Mouse (Mus musculus) stomach, embryonic 15.5 days (tissue): ENCODE data around the gene Cfap58. TPM values are rescaled to one million over a fixed set of nuclear protein-coding genes. Genes with fewer than 3 reads are reported as not detected.

Experiments
- ATAC-seq: fragments of 200-750 bp; cut with Nextera tagmentation; 2 replicates; pipeline ENCODE4 v1.8.0; 2017; ENCODE audit warnings: low read depth, moderate number of reproducible peaks, moderate TSS enrichment; ENCODE audit not compliant: insufficient read depth, low FRiP score
- H3K27ac ChIP-seq: fragments of 300-500 bp; sonication (generic); 2 replicates; pipeline ENCODE4 v1.5.1; 2015; ENCODE audit warnings: mild to moderate bottlenecking, inconsistent platforms
- H3K27me3 ChIP-seq: fragments of 300-500 bp; sonication (generic); replicated peaks from 2 replicates; pipeline ENCODE4 v1.6.1; 2015; ENCODE audit warnings: inconsistent platforms
- H3K36me3 ChIP-seq: fragments of 300-500 bp; sonication (generic); 2 replicates; pipeline ENCODE4 v1.6.1; 2015; ENCODE audit warnings: inconsistent platforms
- H3K4me1 ChIP-seq: fragments of 300-500 bp; sonication (generic); 2 replicates; pipeline ENCODE4 v1.6.1; 2015; ENCODE audit warnings: inconsistent platforms
- H3K4me2 ChIP-seq: fragments of 300-500 bp; sonication (generic); 2 replicates; pipeline ENCODE4 v1.6.1; 2015; ENCODE audit warnings: mild to moderate bottlenecking, inconsistent platforms
- H3K4me3 ChIP-seq: fragments of 300-500 bp; sonication (generic); replicated peaks from 2 replicates; pipeline ENCODE4 v1.5.1; 2015; ENCODE audit warnings: inconsistent platforms
- H3K9ac ChIP-seq: fragments of 300-500 bp; sonication (generic); 2 replicates; pipeline ENCODE4 v1.6.1; 2015; ENCODE audit warnings: inconsistent platforms
- H3K9me3 ChIP-seq: fragments of 300-500 bp; sonication (generic); 2 replicates; pipeline ENCODE4 v1.6.1; 2016; ENCODE audit warnings: inconsistent platforms
- WGBS: fragments of 180-500 bp; shearing (Covaris S2); methylation state at CpG from one replicate; pipeline ENCODE4 v1.1.7; 2015; 5-methylcytosine and 5-hydroxymethylcytosine counted together
- microRNA-seq: library from miRNA; unstranded; fragments of <30 nt; microRNA quantifications from one replicate; pipeline ENCODE4, GENCODE M21; 2016
- polyA plus RNA-seq: library from polyadenylated mRNA; unstranded; fragments of >200 nt; fragmentation: Nextera tagmentation; extraction: Ambion mirVana; gene quantifications from 2 replicates; pipeline ENCODE4 v1.2.1, GENCODE M21; 2015

The Cfap58 gene
- polyA plus RNA-seq, 1 experiment from 2014 or later: not detected

- Histone ChIP-seq H3K4me2 (no peak overlapping the region), H3K27ac (no peak overlapping the region), H3K9me3 (no peaks in the 10 kb centered on the region), H3K4me3 (no peak overlapping the region), H3K9ac (no peak overlapping the region), H3K36me3 (no peaks in the 10 kb centered on the region), H3K4me1 (no peaks in the 10 kb centered on the region), H3K27me3 (no peaks in the 10 kb centered on the region)
- ATAC-seq: no peak
- WGBS: 77% methylated on average over 8 of the region's 8 CpGs
These were observed 87.9 kb downstream of the Cfap58 start for GRCm38 (mm10) chr19:48025366-48025765.

DNA sequence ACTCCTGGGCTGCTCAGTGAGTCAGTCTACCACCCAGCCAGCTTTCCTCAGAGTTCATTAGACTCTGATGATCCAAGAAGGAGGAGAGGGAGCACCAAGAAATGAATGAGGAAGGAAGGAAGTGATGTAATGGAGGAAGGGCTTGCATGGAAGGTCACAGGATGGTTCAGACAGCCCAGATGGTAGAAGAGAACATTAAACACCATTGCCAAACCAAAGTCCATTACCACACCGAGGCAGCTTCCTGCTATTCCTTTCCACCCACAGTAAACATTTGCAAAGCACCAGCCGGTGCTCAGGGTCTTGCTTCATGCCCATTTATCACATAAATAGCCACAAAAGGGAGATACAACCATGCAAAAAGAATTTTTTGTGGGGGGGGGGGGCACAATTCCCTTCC, 89.4 kb downstream of the Cfap58 start:
- Histone ChIP-seq H3K9me3 (no peaks in the 10 kb centered on the region), H3K27ac (no peak overlapping the region), H3K4me1 (no peaks in the 10 kb centered on the region), H3K36me3 (no peaks in the 10 kb centered on the region), H3K27me3 (no peaks in the 10 kb centered on the region), H3K9ac (no peak overlapping the region), H3K4me3 (no peak overlapping the region), H3K4me2 (no peak overlapping the region)
- no peak for ATAC-seq
- 28% methylated on average over 2 of the region's 2 CpGs for WGBS

DNA sequence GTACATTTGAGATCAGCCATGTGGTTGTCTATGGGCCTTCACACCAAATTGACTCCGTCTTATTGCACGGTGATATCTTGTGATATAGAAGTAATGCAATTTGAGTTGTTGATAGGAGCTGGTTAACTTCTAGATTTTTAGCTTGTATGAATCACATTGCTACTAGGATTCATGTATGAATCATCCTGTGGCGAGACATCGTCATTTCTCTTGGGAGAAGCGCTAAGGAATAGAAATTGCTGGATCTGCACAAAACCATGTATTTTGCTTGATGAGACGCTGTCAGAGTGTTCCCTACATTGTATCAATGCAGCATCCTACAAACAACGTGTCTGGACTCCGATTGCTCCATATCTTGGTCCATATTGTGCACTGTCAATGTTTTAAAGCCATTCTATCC, 102.1 kb downstream of the Cfap58 start:
- H3K9me3 ChIP-seq: no peaks in the 10 kb centered on the region
- H3K27ac ChIP-seq: no peak overlapping the region
- H3K9ac ChIP-seq: no peak overlapping the region
- H3K4me1 ChIP-seq: no peaks in the 10 kb centered on the region
- H3K4me2 ChIP-seq: no peak overlapping the region
- H3K36me3 ChIP-seq: no peaks in the 10 kb centered on the region
- H3K4me3 ChIP-seq: no peak overlapping the region
- H3K27me3 ChIP-seq: no peaks in the 10 kb centered on the region
- ATAC-seq: no peak
- WGBS: 88% methylated on average over 8 of the region's 8 CpGs

GRCm38 (mm10) chr19:48047315-48047714, 109.8 kb downstream of the Cfap58 start:
- no peak overlapping the region for H3K27ac ChIP-seq
- H3K9me3 ChIP-seq: no peaks in the 10 kb centered on the region
- H3K4me1 ChIP-seq: no peaks in the 10 kb centered on the region
- no peak overlapping the region for H3K4me2 ChIP-seq
- 86% methylated on average over 7 of the region's 7 CpGs for WGBS
- no peak overlapping the region for H3K9ac ChIP-seq
- H3K4me3 ChIP-seq: no peak overlapping the region
- ATAC-seq: no peak
- no peaks in the 10 kb centered on the region for H3K27me3 ChIP-seq
- no peaks in the 10 kb centered on the region for H3K36me3 ChIP-seq

- Histone ChIP-seq H3K27ac (no peak overlapping the region), H3K36me3 (no peaks in the 10 kb centered on the region), H3K4me3 (no peak overlapping the region), H3K9me3 (no peaks in the 10 kb centered on the region), H3K27me3 (no peaks in the 10 kb centered on the region), H3K9ac (no peak overlapping the region), H3K4me2 (no peak overlapping the region), H3K4me1 (no peaks in the 10 kb centered on the region)
- ATAC-seq: no peak
- 75% methylated on average over 3 of the region's 3 CpGs for WGBS
These were observed 111.9 kb downstream of the Cfap58 start for GRCm38 (mm10) chr19:48049361-48049760.

- no peak overlapping the region for H3K4me3 ChIP-seq
- no peak overlapping the region for H3K4me2 ChIP-seq
- no peak for ATAC-seq
- no peak overlapping the region for H3K9ac ChIP-seq
- H3K27ac ChIP-seq: no peak overlapping the region
- no peaks in the 10 kb centered on the region for H3K4me1 ChIP-seq
- H3K36me3 ChIP-seq: no peaks in the 10 kb centered on the region
- no peaks in the 10 kb centered on the region for H3K27me3 ChIP-seq
- no peaks in the 10 kb centered on the region for H3K9me3 ChIP-seq
- 26% methylated on average over 2 of the region's 2 CpGs for WGBS
These were observed 125.8 kb downstream of the Cfap58 start for GRCm38 (mm10) chr19:48063289-48063688.

DNA sequence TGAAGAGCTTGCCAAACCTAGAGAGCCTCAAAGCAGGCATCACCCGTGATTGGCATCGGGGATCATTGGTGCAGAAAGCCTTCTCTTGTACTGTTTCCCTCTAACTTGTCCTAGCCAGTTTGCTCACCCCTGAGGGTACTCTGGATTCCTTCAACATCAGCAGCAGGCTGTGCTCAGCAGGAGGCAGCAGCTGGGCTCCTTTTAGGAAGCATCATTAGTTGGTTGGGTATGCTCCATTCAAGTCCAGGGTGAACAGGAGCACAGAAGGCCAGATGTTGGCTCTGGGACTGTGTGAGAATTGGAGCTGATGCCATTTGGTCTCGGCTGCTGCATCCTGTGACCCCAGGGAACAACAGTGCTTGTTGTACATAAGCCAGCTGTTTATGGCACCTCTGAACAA, 142.2 kb downstream of the Cfap58 start:
- no peaks in the 10 kb centered on the region for H3K36me3 ChIP-seq
- H3K4me2 ChIP-seq: no peak overlapping the region
- no peak for ATAC-seq
- H3K9me3 ChIP-seq: no peaks in the 10 kb centered on the region
- no peaks in the 10 kb centered on the region for H3K27me3 ChIP-seq
- H3K9ac ChIP-seq: no peak overlapping the region
- no peak overlapping the region for H3K27ac ChIP-seq
- H3K4me3 ChIP-seq: no peak overlapping the region
- H3K4me1 ChIP-seq: no peaks in the 10 kb centered on the region
- WGBS: 57% methylated on average over 3 of the region's 3 CpGs

GRCm38 (mm10) chr19:48081456-48081855, 144.0 kb downstream of the Cfap58 start:
- no peaks in the 10 kb centered on the region for H3K27me3 ChIP-seq
- H3K4me1 ChIP-seq: no peaks in the 10 kb centered on the region
- no peak overlapping the region for H3K4me2 ChIP-seq
- 88% methylated on average over 4 of the region's 4 CpGs for WGBS
- no peaks in the 10 kb centered on the region for H3K36me3 ChIP-seq
- ATAC-seq: no peak
- no peak overlapping the region for H3K4me3 ChIP-seq
- no peak overlapping the region for H3K9ac ChIP-seq
- H3K27ac ChIP-seq: no peak overlapping the region
- H3K9me3 ChIP-seq: no peaks in the 10 kb centered on the region

Small RNAs within 50 kb of the gene (microRNA-seq; reads per million reads assigned to microRNA genes)
- gene Gm22240: not detected

Other genes with a start within 250 kb of the Cfap58 start
- 8.8 and 12.3 TPM in 2 replicates for gene Col17a1, start 245.6 kb upstream of the Cfap58 start, polyA plus RNA-seq
- 285 and 321 TPM in 2 replicates for gene Sfr1, start 206.0 kb upstream of the Cfap58 start, polyA plus RNA-seq
- gene Gsto1, start 82.7 kb upstream of the Cfap58 start, polyA plus RNA-seq: 745 and 1,161 TPM in 2 replicates
- 1.2 and 1.3 TPM in 2 replicates for gene Gsto2, start 72.1 kb upstream of the Cfap58 start, polyA plus RNA-seq
- gene Cfap43, start 18.4 kb upstream of the Cfap58 start, polyA plus RNA-seq: 0.39 and 0.62 TPM in 2 replicates
- 11.0 and 12.6 TPM in 2 replicates for gene Itprip, start 18.4 kb upstream of the Cfap58 start, polyA plus RNA-seq